Mouse (Mus musculus): ENCODE measurements around the gene Apex1.
"Not testable (repeated sequence)": the region's sequence is repeated elsewhere in the genome, so short reads cannot be mapped to it uniquely, and the experiment has no call there.

The Apex1 gene

GRCm38 (mm10) chr14:50927366-50927765 is 2.6 kb downstream of the Apex1 start:
- DNase-seq (ENCODE audit: low spot score in 2 of 2), result no peak

- DNase-seq (ENCODE audit: low spot score in 2 of 2), result no peak
Measured at GRCm38 (mm10) chr14:50929951-50930350, 5.2 kb downstream of the Apex1 start.

GRCm38 (mm10) chr14:50930377-50930753 is 5.6 kb downstream of the Apex1 start:
- peak; percentile 34 to 52 for DNase-seq (ENCODE audit: low spot score in 2 of 2)

- DNase-seq (ENCODE audit: low spot score in 2 of 2), result peak; percentile 99
Measured at GRCm38 (mm10) chr14:50930754-50931492, 6.2 kb downstream of the Apex1 start, which contains the start of the genes Pip4p1 and Pnp. Pip4p1 (minus strand) TSS chr14:50930856. Pnp (plus strand) TSS chr14:50931082.

- DNase-seq (ENCODE audit: low spot score in 2 of 2), result no peak
Measured at GRCm38 (mm10) chr14:50931493-50932020, 6.8 kb downstream of the Apex1 start.

GRCm38 (mm10) chr14:50936649-50937048 is 11.9 kb downstream of the Apex1 start:
- no peak for DNase-seq (ENCODE audit: low spot score in 2 of 2)

GRCm38 (mm10) chr14:50938119-50938908 is 13.5 kb downstream of the Apex1 start:
- no peak for DNase-seq (ENCODE audit: low spot score in 2 of 2)

GRCm38 (mm10) chr14:50938940-50939339 is 14.2 kb downstream of the Apex1 start:
- no peak for DNase-seq (ENCODE audit: low spot score in 2 of 2)

- DNase-seq (ENCODE audit: low spot score in 2 of 2), result peak; percentile 83 to 93
Measured at GRCm38 (mm10) chr14:50943932-50944667, 19.3 kb downstream of the Apex1 start, which contains the start of gene Gm49342. Gm49342 (plus strand) TSS chr14:50944517.

- not testable (repeated sequence) for DNase-seq (ENCODE audit: low spot score in 2 of 2)
Measured at GRCm38 (mm10) chr14:50944668-50945033, 19.9 kb downstream of the Apex1 start.

- not testable (repeated sequence) for DNase-seq (ENCODE audit: low spot score in 2 of 2)
Measured at GRCm38 (mm10) chr14:50945081-50945480, 20.3 kb downstream of the Apex1 start.

- not testable (repeated sequence) for DNase-seq (ENCODE audit: low spot score in 2 of 2)
Measured at GRCm38 (mm10) chr14:50945526-50945925, 20.8 kb downstream of the Apex1 start.

- no peak for DNase-seq (ENCODE audit: low spot score in 2 of 2)
Measured at GRCm38 (mm10) chr14:50955487-50955886, 30.7 kb downstream of the Apex1 start.

GRCm38 (mm10) chr14:50955942-50956508 is 31.3 kb downstream of the Apex1 start, which contains the start of gene Pnp2:
Pnp2 (plus strand) TSS chr14:50955992.
- peak; percentile 35 to 53 for DNase-seq (ENCODE audit: low spot score in 2 of 2)

- not testable (repeated sequence) for DNase-seq (ENCODE audit: low spot score in 2 of 2)
Measured at GRCm38 (mm10) chr14:50956724-50957123, 32.0 kb downstream of the Apex1 start.

GRCm38 (mm10) chr14:50957146-50957545 is 32.4 kb downstream of the Apex1 start:
- DNase-seq (ENCODE audit: low spot score in 2 of 2), result not testable (repeated sequence)

- not testable (repeated sequence) for DNase-seq (ENCODE audit: low spot score in 2 of 2)
Measured at GRCm38 (mm10) chr14:50958289-50958995, 33.7 kb downstream of the Apex1 start.

GRCm38 (mm10) chr14:50968216-50968980 is 43.6 kb downstream of the Apex1 start:
- DNase-seq (ENCODE audit: low spot score in 2 of 2), result no peak

- DNase-seq (ENCODE audit: low spot score in 2 of 2), result no peak
Measured at GRCm38 (mm10) chr14:50969041-50969440, 44.3 kb downstream of the Apex1 start.
